Mouse (Mus musculus) forebrain, embryonic 11.5 days (tissue): ENCODE measurements around the gene Mettl26. TPM values are rescaled to one million over a fixed set of nuclear protein-coding genes. Genes with fewer than 3 reads are reported as not detected.

ENCODE experiments used
- ATAC-seq: fragments of 200-750 bp; cut with Nextera tagmentation; replicated peaks from 2 replicates; pipeline ENCODE4 v1.8.0; 2017; ENCODE audit warnings: moderate TSS enrichment; ENCODE audit not compliant: low FRiP score
- DNase-seq: peaks from one replicate; pipeline ENCODE4 v3.0.0-alpha.2; 2017; ENCODE audit warnings: low spot score
- H3K27ac ChIP-seq: fragments of 300-500 bp; sonication (generic); 2 replicates; pipeline ENCODE4 v1.5.1; 2014; ENCODE audit warnings: low read depth, low read length
- H3K27me3 ChIP-seq: fragments of 300-500 bp; sonication (generic); 2 replicates; pipeline ENCODE4 v1.6.1; 2014; ENCODE audit warnings: mild to moderate bottlenecking, low read length, mixed read lengths; ENCODE audit not compliant: control insufficient read depth, insufficient read depth
- H3K36me3 ChIP-seq: fragments of 300-500 bp; sonication (generic); 2 replicates; pipeline ENCODE4 v1.6.1; 2014; ENCODE audit warnings: mild to moderate bottlenecking, low read length, moderate library complexity, mixed read lengths; ENCODE audit not compliant: control insufficient read depth, insufficient read depth
- H3K4me1 ChIP-seq: fragments of 300-500 bp; sonication (generic); replicated peaks from 2 replicates; pipeline ENCODE4 v1.6.1; 2014; ENCODE audit warnings: low read length, mixed read lengths; ENCODE audit not compliant: control insufficient read depth, insufficient read depth
- H3K4me2 ChIP-seq: fragments of 300-500 bp; sonication (generic); 2 replicates; pipeline ENCODE4 v1.6.1; 2014; ENCODE audit warnings: low read depth, mild to moderate bottlenecking, low read length, moderate library complexity, mixed read lengths; ENCODE audit not compliant: severe bottlenecking
- H3K4me3 ChIP-seq: fragments of 300-500 bp; sonication (generic); 2 replicates; pipeline ENCODE4 v1.5.1; 2014; ENCODE audit warnings: low read depth, low read length
- H3K9ac ChIP-seq: fragments of 300-500 bp; sonication (generic); 2 replicates; pipeline ENCODE4 v1.6.1; 2014; ENCODE audit warnings: low read length
- H3K9me3 ChIP-seq: fragments of 300-500 bp; sonication (generic); 2 replicates; pipeline ENCODE4 v1.6.1; 2016; ENCODE audit warnings: low read length, mixed read lengths; ENCODE audit not compliant: control insufficient read depth
- WGBS: fragments of 180-500 bp; shearing (Covaris S2); extraction: QIAGEN DNeasy Blood & Tissue Kit; methylation state at CpG from one replicate; pipeline ENCODE4 v1.1.7; 2014; 5-methylcytosine and 5-hydroxymethylcytosine counted together
- polyA plus RNA-seq: library from polyadenylated mRNA; unstranded; fragments of >200 nt; fragmentation: Nextera tagmentation; extraction: Ambion mirVana; gene quantifications from 2 replicates; pipeline ENCODE4 v1.2.1, GENCODE M21; 2014

Gene Mettl26
- polyA plus RNA-seq, 1 experiment from 2014 or later, result 65.2 TPM

DNA sequence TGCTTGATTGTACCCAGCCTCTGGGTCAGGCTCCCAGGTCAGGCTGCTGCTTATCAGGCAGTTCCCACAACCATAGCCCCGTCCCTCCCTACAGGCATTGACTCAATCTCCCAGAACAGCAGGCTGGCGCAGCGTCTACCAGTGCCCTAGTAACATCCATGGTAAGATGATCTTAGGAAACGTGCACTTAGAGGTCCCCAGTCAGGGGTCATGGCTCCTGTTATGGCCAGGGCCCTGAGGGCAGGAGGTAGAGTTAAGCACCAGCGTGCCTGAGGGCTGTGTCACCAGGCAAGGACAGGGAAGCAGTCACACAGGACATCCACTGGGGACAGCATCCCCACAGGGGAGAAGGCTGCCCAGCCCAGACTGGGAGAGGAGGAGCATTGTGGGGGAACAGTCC is 7.4 kb downstream of the Mettl26 start:
- Histone ChIP-seq H3K9ac (no peak overlapping the region), H3K27ac (no peak overlapping the region), H3K4me1 (peaks cover 18% of the 10 kb centered on the region), H3K4me2 (no peak overlapping the region), H3K4me3 (no peak overlapping the region), H3K27me3 (no peaks in the 10 kb centered on the region), H3K36me3 (no peaks in the 10 kb centered on the region; the same call in 1 of the 2 replicates), H3K9me3 (no peaks in the 10 kb centered on the region)
- WGBS, result 42% methylated on average over 5 of the region's 5 CpGs
- ATAC-seq (no peak), DNase-seq (peak; percentile 57)

DNA sequence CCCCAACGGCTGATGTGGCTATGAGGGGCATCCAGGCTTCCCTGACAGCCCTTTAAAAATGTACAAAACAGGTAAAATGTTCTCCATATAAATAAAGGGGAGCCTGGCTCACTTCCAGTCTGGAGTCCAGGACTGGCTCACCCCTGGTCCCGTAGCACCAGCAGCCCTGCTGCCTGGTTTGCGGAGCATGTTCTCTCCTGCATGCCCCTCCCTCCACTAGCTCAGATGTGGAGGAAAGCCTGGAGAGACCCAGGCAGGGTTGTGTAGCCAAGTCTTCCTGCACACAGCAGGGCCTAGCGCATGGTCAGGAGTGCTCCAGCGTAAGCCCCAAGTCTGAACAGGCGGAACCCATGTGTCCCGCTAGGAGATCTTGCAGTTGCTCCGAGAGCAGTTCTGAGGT is 8.4 kb downstream of the Mettl26 start:
- Histone ChIP-seq H3K9ac (no peak overlapping the region), H3K27me3 (no peaks in the 10 kb centered on the region), H3K4me2 (no peak overlapping the region), H3K4me3 (no peak overlapping the region), H3K36me3 (no peaks in the 10 kb centered on the region; the same call in 1 of the 2 replicates), H3K27ac (no peak overlapping the region), H3K9me3 (no peaks in the 10 kb centered on the region), H3K4me1 (peaks cover 18% of the 10 kb centered on the region)
- WGBS, result 85% methylated on average over 8 of the region's 8 CpGs
- ATAC-seq (no peak), DNase-seq (peak; percentile 37)

DNA sequence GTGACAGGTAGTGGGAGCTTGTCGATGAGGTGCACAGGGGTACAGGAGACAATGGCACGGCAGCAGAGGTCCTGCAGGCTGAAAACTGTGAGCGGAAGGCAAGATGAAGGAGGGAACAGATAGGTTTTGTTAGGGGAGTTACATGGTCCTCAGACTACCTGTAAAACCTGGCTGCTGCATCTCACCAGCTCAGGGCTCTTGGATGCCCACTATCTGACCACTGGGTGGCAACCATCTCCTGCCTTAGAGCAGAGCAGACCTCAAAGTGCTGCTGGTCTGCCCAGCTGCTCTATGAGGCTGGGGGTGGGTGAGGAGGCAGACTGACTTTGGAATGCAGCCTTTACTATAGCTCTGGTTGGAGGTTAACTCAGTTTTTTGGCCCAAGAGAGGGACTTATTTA is 8.9 kb downstream of the Mettl26 start:
- no peak for ATAC-seq

DNA sequence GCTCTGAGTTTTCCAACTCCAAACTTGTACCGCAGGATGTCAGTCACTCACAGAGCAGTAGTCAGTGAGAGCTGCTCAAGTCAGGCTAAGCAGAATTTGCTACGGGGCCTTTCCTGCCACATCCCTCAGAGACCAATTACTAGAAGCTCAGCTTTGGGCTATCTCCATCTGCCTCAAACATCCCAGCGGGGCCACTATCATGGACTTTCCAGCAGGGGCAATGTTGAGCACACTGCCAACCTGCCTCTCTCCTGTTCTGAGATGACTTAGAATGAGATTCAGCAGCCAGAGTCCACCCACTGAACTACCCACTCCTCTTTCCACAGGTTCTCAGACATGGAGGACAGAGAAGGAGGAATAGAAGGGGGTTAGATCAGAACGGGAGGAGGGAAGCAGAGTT is 10.8 kb downstream of the Mettl26 start:
- Histone ChIP-seq H3K9ac (no peak overlapping the region), H3K36me3 (no peaks in the 10 kb centered on the region; the same call in 1 of the 2 replicates), H3K4me1 (peaks cover 11% of the 10 kb centered on the region), H3K9me3 (no peaks in the 10 kb centered on the region), H3K27ac (no peak overlapping the region), H3K4me3 (no peak overlapping the region), H3K4me2 (no peak overlapping the region), H3K27me3 (no peaks in the 10 kb centered on the region)
- no peak for DNase-seq
- ATAC-seq, result no peak
- 60% methylated on average over 4 of the region's 4 CpGs for WGBS

More for the DNA sequence above, 8.9 kb downstream of the Mettl26 start:
- 93% methylated on average over 3 of the region's 3 CpGs for WGBS
- H3K9ac ChIP-seq, result no peak overlapping the region
- no peak overlapping the region for H3K4me3 ChIP-seq
- peaks cover 18% of the 10 kb centered on the region for H3K4me1 ChIP-seq
- no peaks in the 10 kb centered on the region; the same call in 1 of the 2 replicates for H3K36me3 ChIP-seq
- H3K27me3 ChIP-seq, result no peaks in the 10 kb centered on the region
- DNase-seq, result peak; percentile 46
- no peak overlapping the region for H3K27ac ChIP-seq
- no peaks in the 10 kb centered on the region for H3K9me3 ChIP-seq
- no peak overlapping the region for H3K4me2 ChIP-seq

DNA sequence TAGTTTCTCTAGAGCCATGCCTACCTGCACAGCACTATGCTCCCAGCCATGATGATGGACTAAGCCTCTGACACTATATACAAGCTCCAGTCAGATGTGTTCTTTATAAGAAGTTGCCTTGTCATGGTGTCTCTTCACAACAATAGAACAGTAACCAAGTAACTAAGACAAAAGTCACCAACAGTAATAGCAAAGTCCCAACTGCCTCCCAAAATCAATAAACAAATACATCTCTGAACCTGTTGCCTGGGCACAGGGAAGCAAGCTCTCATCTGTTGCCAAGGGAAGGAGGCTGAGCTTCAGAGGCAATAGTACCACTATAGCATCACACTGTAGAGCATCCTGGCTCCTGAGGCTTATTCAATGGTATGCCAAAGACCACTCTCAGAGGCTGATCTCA is 11.9 kb downstream of the Mettl26 start:
- no peak overlapping the region for H3K9ac ChIP-seq
- H3K9me3 ChIP-seq, result no peaks in the 10 kb centered on the region
- no peak overlapping the region for H3K4me3 ChIP-seq
- ATAC-seq (no peak), DNase-seq (no peak)
- no peak overlapping the region for H3K27ac ChIP-seq
- no peaks in the 10 kb centered on the region for H3K27me3 ChIP-seq
- no peaks in the 10 kb centered on the region; the same call in 1 of the 2 replicates for H3K36me3 ChIP-seq
- H3K4me1 ChIP-seq, result peaks cover 1% of the 10 kb centered on the region; the same call in 1 of the 2 replicates
- no peak overlapping the region for H3K4me2 ChIP-seq

DNA sequence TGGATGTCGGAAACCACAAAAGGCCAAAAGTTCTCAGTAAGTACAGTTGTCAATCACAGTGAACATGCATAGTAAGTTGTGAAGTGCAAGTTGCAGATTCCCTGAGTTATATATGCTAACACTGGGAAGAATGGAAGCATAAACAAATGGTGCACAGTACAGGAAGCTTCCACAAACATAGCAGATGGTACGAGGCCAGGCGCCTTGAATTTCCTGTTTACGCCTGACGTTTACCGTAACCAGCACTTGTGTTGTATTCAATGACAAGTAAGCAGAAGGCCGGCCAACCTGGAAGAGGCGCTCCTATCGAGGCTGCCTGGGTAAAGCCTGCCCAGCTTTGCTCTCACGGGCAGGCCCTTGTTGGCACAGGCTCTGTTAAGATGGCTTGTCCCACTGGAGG is 12.6 kb downstream of the Mettl26 start:
- Histone ChIP-seq H3K4me2 (no peak overlapping the region), H3K27me3 (no peaks in the 10 kb centered on the region), H3K9ac (no peak overlapping the region), H3K4me1 (no peaks in the 10 kb centered on the region), H3K4me3 (no peak overlapping the region), H3K36me3 (no peaks in the 10 kb centered on the region; the same call in 1 of the 2 replicates), H3K27ac (no peak overlapping the region), H3K9me3 (no peaks in the 10 kb centered on the region)
- no peak for DNase-seq
- WGBS, result 87% methylated on average over 10 of the region's 10 CpGs
- ATAC-seq, result no peak

DNA sequence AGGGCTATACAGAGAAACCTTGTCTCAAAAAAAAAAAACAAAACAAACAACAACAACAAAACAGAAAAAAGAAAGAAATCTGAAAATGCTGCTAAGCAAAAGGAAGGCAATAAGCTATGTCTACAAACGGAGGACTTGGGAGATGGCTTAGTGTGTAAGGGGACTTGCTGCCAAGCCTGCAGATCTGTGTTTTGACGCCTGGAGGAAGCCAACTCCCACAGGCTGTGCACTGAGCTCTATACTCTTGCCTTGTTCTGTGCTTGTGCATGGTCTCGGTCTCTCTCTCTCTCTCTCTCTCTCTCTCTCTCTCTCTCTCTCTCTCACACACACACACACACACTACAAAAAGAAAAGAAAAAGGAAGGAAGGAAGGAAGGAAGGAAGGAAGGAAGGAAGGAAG is 14.0 kb downstream of the Mettl26 start:
- no peaks in the 10 kb centered on the region for H3K27me3 ChIP-seq
- no peaks in the 10 kb centered on the region; the same call in 1 of the 2 replicates for H3K36me3 ChIP-seq
- ATAC-seq (no peak), DNase-seq (no peak)
- no peaks in the 10 kb centered on the region for H3K4me1 ChIP-seq
- 80% methylated on average over 3 of the region's 3 CpGs for WGBS
- H3K27ac ChIP-seq, result no peak overlapping the region
- H3K4me3 ChIP-seq, result no peak overlapping the region
- H3K9me3 ChIP-seq, result no peaks in the 10 kb centered on the region
- H3K4me2 ChIP-seq, result no peak overlapping the region
- no peak overlapping the region for H3K9ac ChIP-seq

DNA sequence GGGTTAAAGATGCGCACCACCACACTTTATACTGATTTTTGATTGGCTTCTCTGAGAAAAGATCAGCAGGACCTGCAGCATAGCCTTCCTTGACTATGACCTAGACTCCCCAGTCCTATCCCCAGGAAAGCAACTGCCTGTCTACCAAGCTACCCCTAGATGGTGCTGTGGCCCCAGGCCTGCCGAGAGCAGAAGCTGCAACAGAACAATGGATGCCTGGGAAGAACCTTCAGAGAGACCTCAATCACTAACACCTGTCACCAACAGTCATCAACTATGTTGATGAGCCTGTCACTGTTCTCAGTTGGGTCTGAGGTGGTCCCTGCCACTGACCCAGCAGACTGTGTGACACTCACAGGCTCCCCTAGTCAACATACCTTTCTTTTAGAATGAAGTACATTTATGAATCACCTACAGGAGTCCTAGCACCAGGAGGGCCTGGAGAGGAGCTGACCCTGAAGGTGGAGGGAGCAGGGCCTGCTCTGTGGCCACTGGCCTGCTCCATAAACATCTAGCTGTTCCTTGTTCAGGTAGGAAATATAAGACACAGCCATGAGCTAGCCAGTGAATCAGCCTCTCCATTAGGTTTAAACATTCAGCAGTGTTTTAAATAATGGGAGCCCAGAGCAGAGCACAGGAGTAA is 19.2 kb downstream of the Mettl26 start:
- peak; percentile 66; the same call in 1 of the 2 replicates for ATAC-seq
- WGBS, result 40% methylated on average over 2 of the region's 2 CpGs
- H3K4me2 ChIP-seq, result no peak overlapping the region
- H3K4me3 ChIP-seq, result no peak overlapping the region
- no peaks in the 10 kb centered on the region for H3K9me3 ChIP-seq
- H3K27me3 ChIP-seq, result no peaks in the 10 kb centered on the region
- peak; percentile 79 for DNase-seq
- no peaks in the 10 kb centered on the region for H3K36me3 ChIP-seq
- no peaks in the 10 kb centered on the region; the same call in 1 of the 2 replicates for H3K4me1 ChIP-seq
- no peak overlapping the region; the same call in 1 of the 2 replicates for H3K9ac ChIP-seq
- no peak overlapping the region for H3K27ac ChIP-seq

DNA sequence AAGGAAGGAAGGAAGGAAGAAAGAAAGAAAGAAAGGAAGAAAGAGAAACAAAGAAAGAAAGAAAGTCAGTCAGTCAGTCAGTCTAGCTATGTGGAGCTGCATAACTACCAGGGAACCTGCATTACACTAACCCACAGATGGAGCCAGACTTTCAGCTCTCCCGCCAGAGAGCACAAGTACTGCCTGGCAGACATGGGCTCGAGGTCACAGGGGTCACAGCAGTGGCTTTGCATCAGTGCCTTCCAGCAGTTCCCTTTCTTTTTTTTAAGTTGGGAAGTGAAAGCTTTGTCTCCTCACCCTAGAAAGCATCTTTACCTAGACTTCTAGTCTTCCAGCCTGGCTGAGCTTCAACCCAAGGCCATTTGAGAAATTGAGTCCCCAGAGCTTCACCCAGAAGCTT is 20.5 kb downstream of the Mettl26 start:
- Histone ChIP-seq H3K36me3 (no peaks in the 10 kb centered on the region), H3K4me1 (no peaks in the 10 kb centered on the region; the same call in 1 of the 2 replicates), H3K9me3 (no peaks in the 10 kb centered on the region), H3K4me2 (no peak overlapping the region), H3K27ac (no peak overlapping the region), H3K9ac (no peak overlapping the region), H3K27me3 (no peaks in the 10 kb centered on the region), H3K4me3 (no peak overlapping the region)
- ATAC-seq (no peak), DNase-seq (no peak)
- 59% methylated on average over 2 of the region's 2 CpGs for WGBS
